Mouse (Mus musculus) CH12.LX (cell line): ENCODE measurements around the gene Mipep. TPM values are rescaled to one million over a fixed set of nuclear protein-coding genes. Genes with fewer than 3 reads are reported as not detected.

Experiments used
- DNase-seq: peaks from one replicate; pipeline ENCODE4 v3.0.0-alpha.2; 2013; ENCODE audit errors: extremely low read depth
- H3K27ac ChIP-seq: 2 replicates; pipeline ENCODE4 v1.5.1; 2012; ENCODE audit warnings: low read depth, mild to moderate bottlenecking, control low read depth, moderate library complexity; ENCODE audit not compliant: insufficient read depth
- H3K27me3 ChIP-seq: replicated peaks from 2 replicates; pipeline ENCODE3; 2012; ENCODE audit warnings: inconsistent platforms
- H3K36me3 ChIP-seq, 2 experiments: replicated peaks in 1 of 2; 2 replicates each; pipeline versions ENCODE3 to v1.6.1; 2012; ENCODE audit warnings: inconsistent platforms in 1 of 2, low read length in 1 of 2, mild to moderate bottlenecking in 1 of 2, mixed read lengths in 1 of 2, moderate library complexity in 1 of 2; ENCODE audit not compliant: control insufficient read depth in 1 of 2, insufficient read depth in 1 of 2
- H3K4me1 ChIP-seq, 2 experiments: 2 replicates each; pipeline ENCODE4 v1.6.1; 2012; ENCODE audit warnings: inconsistent platforms in 1 of 2, moderate library complexity in 1 of 2; ENCODE audit not compliant: insufficient read depth in 2 of 2, control insufficient read depth in 1 of 2
- H3K4me2 ChIP-seq: 2 replicates; pipeline ENCODE4 v1.6.1; 2012; ENCODE audit warnings: low read depth, mild to moderate bottlenecking, control low read depth; ENCODE audit not compliant: poor library complexity, insufficient read depth, severe bottlenecking
- H3K4me3 ChIP-seq, 3 experiments: fragments of 150-350 bp in 1 of 3; sonication (generic) in 1 of 3; replicated peaks in 1 of 3; 2 replicates each; pipeline versions ENCODE3 to v1.5.1; 2011 to 2012; ENCODE audit warnings: low read depth in 2 of 3, low read length in 2 of 3, mild to moderate bottlenecking in 2 of 3, moderate library complexity in 2 of 3, control low read depth in 1 of 3, improper control_type of control experiment in 1 of 3, inconsistent platforms in 1 of 3, mixed read lengths in 1 of 3; ENCODE audit not compliant: poor library complexity in 1 of 3
- H3K79me2 ChIP-seq: replicated peaks from 2 replicates; pipeline ENCODE4 v1.6.1; 2012; ENCODE audit warnings: mild to moderate bottlenecking, moderate library complexity; ENCODE audit not compliant: control insufficient read depth, poor library complexity, insufficient read depth, severe bottlenecking; ENCODE audit errors: extremely low read depth
- H3K9ac ChIP-seq: 2 replicates; pipeline ENCODE4 v1.6.1; 2012; ENCODE audit warnings: low read depth, mild to moderate bottlenecking, control low read depth, moderate library complexity; ENCODE audit not compliant: insufficient read depth
- H3K9me3 ChIP-seq: replicated peaks from 2 replicates; pipeline ENCODE3; 2012; ENCODE audit warnings: low read length, inconsistent platforms, mixed read lengths
- CTCF ChIP-seq, 2 experiments: IDR thresholded peaks in 1 of 2; conservative IDR thresholded peaks in 1 of 2; 2 replicates each; pipeline ENCODE4 v1.5.1; 2011 to 2012; ENCODE audit warnings: low read depth in 2 of 2, low read length in 2 of 2, improper control_type of control experiment in 1 of 2, inconsistent platforms in 1 of 2, mild to moderate bottlenecking in 1 of 2, moderate library complexity in 1 of 2
- E2F4 ChIP-seq: IDR thresholded peaks from 2 replicates; pipeline ENCODE4 v1.6.1; 2011; ENCODE audit warnings: low read depth, low read length, improper control_type of control experiment; ENCODE audit not compliant: insufficient replicate concordance
- ELF1 ChIP-seq: IDR thresholded peaks from 2 replicates; pipeline ENCODE4 v1.6.1; 2014; ENCODE audit warnings: low read depth, mild to moderate bottlenecking, inconsistent platforms, low read length, improper control_type of control experiment
- ETS1 ChIP-seq: conservative IDR thresholded peaks from 2 replicates; pipeline ENCODE4 v1.6.1; 2012; ENCODE audit warnings: low read depth, mild to moderate bottlenecking, inconsistent platforms, low read length, improper control_type of control experiment, moderate library complexity
- GABPA ChIP-seq: IDR thresholded peaks from 2 replicates; pipeline ENCODE4 v1.6.1; 2012; ENCODE audit warnings: low read depth, low read length, improper control_type of control experiment, inconsistent platforms; ENCODE audit not compliant: insufficient replicate concordance
- IRF4 ChIP-seq: IDR thresholded peaks from 2 replicates; pipeline ENCODE4 v1.6.1; 2014; ENCODE audit warnings: low read depth, mild to moderate bottlenecking, inconsistent platforms, low read length, improper control_type of control experiment
- KAT2A ChIP-seq: IDR thresholded peaks from 2 replicates; pipeline ENCODE4 v1.6.1; 2012; ENCODE audit warnings: low read length, improper control_type of control experiment, inconsistent platforms; ENCODE audit not compliant: insufficient replicate concordance
- MAFK ChIP-seq: IDR thresholded peaks from 2 replicates; pipeline ENCODE4 v1.6.1; 2011; ENCODE audit warnings: low read length, improper control_type of control experiment; ENCODE audit not compliant: insufficient replicate concordance
- MAX ChIP-seq: IDR thresholded peaks from 2 replicates; pipeline ENCODE4 v1.6.1; 2011; ENCODE audit warnings: low read length, improper control_type of control experiment
- MAZ ChIP-seq: IDR thresholded peaks from 2 replicates; pipeline ENCODE4 v1.6.1; 2012; ENCODE audit warnings: low read depth, mild to moderate bottlenecking, inconsistent platforms, low read length, improper control_type of control experiment, moderate library complexity
- MXI1 ChIP-seq: IDR thresholded peaks from 2 replicates; pipeline ENCODE4 v1.6.1; 2011; ENCODE audit warnings: mild to moderate bottlenecking, low read depth, low read length, improper control_type of control experiment
- MYC ChIP-seq: IDR thresholded peaks from 2 replicates; pipeline ENCODE4 v1.6.1; 2011; ENCODE audit warnings: low read depth, mild to moderate bottlenecking, improper control_type of control experiment, low read length
- NELFE ChIP-seq: IDR thresholded peaks from 2 replicates; pipeline ENCODE4 v1.6.1; 2011; ENCODE audit warnings: low read depth, low read length, improper control_type of control experiment
- NRF1 ChIP-seq: IDR thresholded peaks from 2 replicates; pipeline ENCODE4 v1.6.1; 2014; ENCODE audit warnings: low read depth, mild to moderate bottlenecking, inconsistent platforms, low read length, improper control_type of control experiment, moderate library complexity
- PAX5 ChIP-seq: IDR thresholded peaks from 2 replicates; pipeline ENCODE4 v1.6.1; 2012; ENCODE audit warnings: low read length, inconsistent platforms, mixed read lengths
- SMC3 ChIP-seq: IDR thresholded peaks from 2 replicates; pipeline ENCODE4 v1.6.1; 2011; ENCODE audit warnings: low read depth, low read length, improper control_type of control experiment
- TBP ChIP-seq: conservative IDR thresholded peaks from 2 replicates; pipeline ENCODE4 v1.6.1; 2011; ENCODE audit warnings: low read depth, low read length, improper control_type of control experiment
- TCF12 ChIP-seq: IDR thresholded peaks from 2 replicates; pipeline ENCODE4 v1.6.1; 2014; ENCODE audit warnings: low read depth, mild to moderate bottlenecking, inconsistent platforms, low read length, improper control_type of control experiment
- UBTF ChIP-seq: IDR thresholded peaks from 2 replicates; pipeline ENCODE4 v1.6.1; 2012; ENCODE audit warnings: low read depth, mild to moderate bottlenecking, inconsistent platforms, low read length, improper control_type of control experiment, moderate library complexity
- USF2 ChIP-seq: conservative IDR thresholded peaks from 2 replicates; pipeline ENCODE4 v1.6.1; 2011; ENCODE audit warnings: low read depth, low read length, improper control_type of control experiment
- ZKSCAN1 ChIP-seq: IDR thresholded peaks from 2 replicates; pipeline ENCODE4 v1.6.1; 2012; ENCODE audit warnings: low read depth, inconsistent platforms, low read length, improper control_type of control experiment, borderline replicate concordance
- ZNF384 ChIP-seq: IDR thresholded peaks from 2 replicates; pipeline ENCODE4 v1.6.1; 2012; ENCODE audit warnings: low read depth, low read length, improper control_type of control experiment, inconsistent platforms
- dilution Hi-C: fragments of 300-500 bp; cut with MboI; formaldehyde crosslinking; loops from 2 replicates; pipeline ENCODE4 v1.14.3; 2020; ENCODE audit warnings: low sequenced_read_pairs; ENCODE audit not compliant: extremely low pct_unique_long_range_greater_than_20kb, extremely low pct_ligation_motif_present
- in situ Hi-C: fragments of 300-500 bp; cut with MboI; formaldehyde crosslinking; loops from 3 replicates; pipeline ENCODE4 v1.14.3; 2019; ENCODE audit warnings: low sequenced_read_pairs, low pct_ligation_motif_present, low pct_unique_long_range_greater_than_20kb, mixed read lengths
- polyA plus RNA-seq: library from polyadenylated mRNA; unstranded; fragments of >175 nt; gene quantifications from 2 replicates; pipeline ENCODE4 v1.2.1, GENCODE M21; 2012; ENCODE audit warnings: low read depth; ENCODE audit not compliant: insufficient read length
- total RNA-seq, 2 experiments: library from RNA; depleted of rRNA; stranded (reverse); fragments of 300-350 nt in 1 of 2; fragments of >200 nt in 1 of 2; gene quantifications; 2 replicates each; pipeline ENCODE4 v1.2.3; 2012 to 2014

Mipep gene
- total and polyA plus RNA-seq, 3 experiments, result 33.1 to 37.2 (median 36.6) TPM

GRCm38 (mm10) chr14:60909351-60909750 lies 125.0 kb downstream of the Mipep start:
- H3K36me3 ChIP-seq, result peaks cover 6 to 37% of the 10 kb centered on the region in 2 experiments
- no peak for TF ChIP-seq NRF1
- no peak for TF ChIP-seq MAX
- no peak for TF ChIP-seq ZKSCAN1
- TF ChIP-seq ETS1, result no peak
- no peak for TF ChIP-seq GABPA
- TF ChIP-seq NELFE, result no peak
- TF ChIP-seq USF2, result no peak
- TF ChIP-seq ELF1, result no peak
- no peak for TF ChIP-seq PAX5
- no peak for TF ChIP-seq SMC3
- TF ChIP-seq IRF4, result no peak
- no peak for TF ChIP-seq CTCF (conservative IDR thresholded peaks at IDR 0.05 in 1 of 2, IDR thresholded peaks at IDR 0.05 in 1 of 2; ENCODE audit: low read depth in 2 of 2, low read length in 2 of 2)
- TF ChIP-seq MYC, result no peak
- no peak for TF ChIP-seq TBP
- no peak for TF ChIP-seq ZNF384
- TF ChIP-seq KAT2A, result no peak
- TF ChIP-seq MAZ, result no peak
- TF ChIP-seq MXI1, result no peak
- TF ChIP-seq MAFK, result no peak
- no peak for TF ChIP-seq TCF12
- H3K9ac ChIP-seq, result no peak overlapping the region
- in situ Hi-C loops, result no loop called here
- H3K27ac ChIP-seq, result no peak overlapping the region
- H3K4me3 ChIP-seq, result no peak overlapping the region
- no peak for DNase-seq
- H3K79me2 ChIP-seq, result no peaks in the 10 kb centered on the region
- dilution Hi-C loops, result no loop called here
- H3K9me3 ChIP-seq, result no peaks in the 10 kb centered on the region
- no peak overlapping the region for H3K4me2 ChIP-seq
- H3K27me3 ChIP-seq, result no peaks in the 10 kb centered on the region
- H3K4me1 ChIP-seq, result peaks cover 9 to 35% of the 10 kb centered on the region in 2 experiments

GRCm38 (mm10) chr14:60910506-60911444 lies 126.4 kb downstream of the Mipep start:
- H3K79me2 ChIP-seq, result no peaks in the 10 kb centered on the region
- TF ChIP-seq E2F4, result no peak
- no peak for TF ChIP-seq UBTF
- TF ChIP-seq ZNF384, result no peak
- TF ChIP-seq, all 38 proteins: peak for 0
- DNase-seq, result no peak
- Histone ChIP-seq H3K4me1 (peaks cover 0 to 20% of the 10 kb centered on the region in 2 experiments; a peak in 2 of 4 replicates), H3K4me2 (no peak overlapping the region), H3K4me3 (no peak overlapping the region), H3K9me3 (no peaks in the 10 kb centered on the region), H3K27ac (no peak overlapping the region), H3K36me3 (peaks cover 2 to 29% of the 10 kb centered on the region in 2 experiments), H3K27me3 (no peaks in the 10 kb centered on the region), H3K9ac (no peak overlapping the region)
- dilution Hi-C loops, result no loop called here
- in situ Hi-C loops, result no loop called here
